Mouse (Mus musculus) inflammation-experienced regulatory T-cells, adult 6 months (primary cell): ENCODE results near the gene Phf14. TPM values are rescaled to one million over a fixed set of nuclear protein-coding genes. Genes with fewer than 3 reads are reported as not detected.
A peak's percentile ranks its signal among the peaks of the same experiment; 100 is the strongest.

Experiments
- ATAC-seq: one replicate; pipeline ENCODE4 v1.8.0; 2017
- polyA plus RNA-seq, 3 experiments: library from polyadenylated mRNA; unstranded; fragments of 100-300 nt; shearing (Covaris generic); gene quantifications; one replicate each; pipeline ENCODE4 v1.2.1; 2017

Gene Phf14
- polyA plus RNA-seq, 3 experiments from 2014 or later = 43.2 to 63.8 (median 59.4) TPM

- ATAC-seq = no peak
Measured at GRCm38 (mm10) chr6:12021480-12021879, 113.9 kb downstream of the Phf14 start.

- ATAC-seq = no peak
Measured at GRCm38 (mm10) chr6:12023395-12023794, 115.8 kb downstream of the Phf14 start.

DNA sequence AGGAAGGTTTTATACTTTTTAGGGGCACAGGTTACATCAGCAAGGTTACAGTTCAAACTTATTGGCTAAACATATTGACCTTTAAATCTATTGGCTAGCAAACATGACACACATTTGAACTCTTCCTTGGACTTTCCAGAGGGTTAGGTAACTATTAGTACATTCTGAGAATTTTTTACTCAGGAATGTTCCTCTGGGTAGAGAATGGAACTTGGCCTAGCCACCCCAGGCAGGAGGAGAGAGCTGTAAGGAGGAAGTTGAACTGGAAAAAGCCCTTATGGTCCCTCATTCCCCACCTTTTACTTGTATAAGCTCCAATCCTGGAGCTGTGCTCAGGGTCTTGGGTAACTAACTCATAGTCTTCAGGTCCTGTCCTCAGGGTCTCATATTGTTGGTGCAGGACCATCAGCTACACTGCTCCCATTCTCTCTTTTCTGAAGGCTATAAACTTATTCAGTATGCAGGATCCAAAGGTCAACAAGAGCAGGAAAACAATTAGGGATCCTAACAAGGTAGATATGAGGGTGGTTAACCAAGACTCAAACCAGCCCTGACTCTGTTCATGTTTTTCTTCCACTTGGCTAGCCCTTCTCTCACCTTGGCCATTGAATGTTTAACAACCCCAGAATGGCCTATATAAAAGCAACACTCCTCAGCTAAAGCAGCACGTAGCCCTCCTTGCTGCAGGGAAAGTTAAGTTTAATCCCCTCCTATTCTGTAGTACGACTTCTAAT, 119.4 kb downstream of the Phf14 start:
- ATAC-seq = no peak

- no peak for ATAC-seq
Measured at GRCm38 (mm10) chr6:12034561-12034960, 127.0 kb downstream of the Phf14 start.

DNA sequence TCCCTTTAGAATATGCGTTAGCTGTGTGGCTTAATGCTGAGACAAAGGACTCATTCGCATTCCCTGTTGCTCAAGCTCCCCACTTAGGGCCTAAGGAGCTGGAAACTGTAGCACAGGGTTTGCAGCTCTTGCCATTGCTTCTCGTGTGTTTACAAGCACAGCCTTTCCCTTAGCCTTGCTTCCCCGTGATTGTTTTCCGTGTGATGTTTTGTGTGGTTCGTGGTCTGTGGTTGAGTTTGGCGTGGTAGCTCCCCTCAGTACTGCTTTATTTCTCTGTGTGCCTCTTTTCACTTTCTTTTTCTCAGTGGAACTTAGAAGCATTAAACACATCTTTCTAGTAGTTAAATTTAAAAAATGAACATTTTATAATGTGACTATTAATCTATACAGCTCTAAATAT, 130.7 kb downstream of the Phf14 start:
- peak; percentile 76 for ATAC-seq

DNA sequence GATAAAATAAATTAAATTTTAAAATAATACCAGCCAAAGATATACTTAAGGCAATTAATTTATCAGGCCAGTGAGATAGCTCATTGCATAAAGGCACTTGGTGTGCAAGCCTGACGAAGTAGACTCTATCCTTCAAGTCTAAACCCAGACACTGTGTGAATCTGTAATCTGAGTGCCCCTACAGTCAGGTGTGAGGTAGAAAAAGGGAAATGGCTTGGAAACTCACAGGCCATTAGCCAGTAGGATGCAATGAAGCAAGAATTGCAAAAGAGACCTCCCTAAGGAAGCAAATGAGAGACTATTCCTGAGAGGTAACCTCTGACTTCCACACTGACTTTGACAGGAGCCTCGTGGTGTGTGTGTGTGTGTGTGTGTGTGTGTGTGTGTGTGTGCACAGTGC, 145.3 kb downstream of the Phf14 start:
- ATAC-seq = no peak

DNA sequence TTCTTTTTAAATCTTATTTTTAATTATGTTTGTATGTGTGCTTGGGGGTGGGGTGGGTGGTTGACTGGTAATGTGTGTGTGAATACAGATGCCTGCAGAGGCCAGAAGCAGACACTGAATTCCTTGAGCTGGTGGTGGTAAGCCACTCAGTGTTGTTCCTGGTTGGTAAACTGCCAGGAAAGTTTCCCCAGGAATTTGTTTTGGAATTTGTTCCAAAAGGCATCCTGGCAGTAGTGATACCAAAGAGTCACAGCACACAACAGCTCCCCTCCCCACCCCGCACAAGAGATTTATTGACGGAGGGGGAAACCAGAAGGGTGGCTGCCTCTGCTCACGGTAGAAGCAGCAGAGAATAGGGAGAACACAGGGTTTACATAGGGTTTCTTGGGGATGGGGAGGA, 146.5 kb downstream of the Phf14 start:
- no peak for ATAC-seq

GRCm38 (mm10) chr6:12058717-12059116, 151.1 kb downstream of the Phf14 start:
- ATAC-seq = no peak

- ATAC-seq = peak; percentile 32
Measured at GRCm38 (mm10) chr6:12059971-12060370, 152.4 kb downstream of the Phf14 start.

DNA sequence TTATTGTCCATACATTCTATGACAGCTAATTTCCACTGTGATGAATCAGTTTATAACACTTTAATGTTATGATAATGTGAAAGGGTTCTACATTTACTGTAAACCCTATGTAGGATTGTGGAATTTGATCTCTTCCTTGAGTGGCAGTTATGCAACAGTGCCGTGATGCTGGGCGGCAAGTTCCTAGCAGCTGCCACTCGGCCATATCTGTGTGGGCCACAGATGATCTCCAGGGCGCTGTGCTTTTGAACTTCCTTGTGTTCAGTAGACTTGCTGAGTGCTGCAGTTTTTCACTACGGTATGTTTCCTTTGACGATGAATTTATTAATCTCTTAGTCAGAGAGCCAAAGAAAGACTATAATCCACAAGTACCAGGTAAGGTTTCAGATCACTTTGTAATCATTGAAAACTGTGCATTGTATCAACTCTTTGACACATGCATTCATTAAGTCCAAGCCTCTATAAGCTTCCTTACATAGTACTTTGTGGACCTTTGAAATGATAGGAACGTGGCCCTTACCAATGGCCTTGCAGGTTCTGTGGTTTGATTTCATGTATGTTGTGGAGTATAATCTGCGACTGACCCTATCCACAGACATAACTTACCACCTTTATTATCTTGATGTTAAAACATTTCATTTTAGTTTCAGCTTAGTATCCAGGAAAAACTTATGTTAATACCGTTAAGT, 153.0 kb downstream of the Phf14 start:
- no peak for ATAC-seq

DNA sequence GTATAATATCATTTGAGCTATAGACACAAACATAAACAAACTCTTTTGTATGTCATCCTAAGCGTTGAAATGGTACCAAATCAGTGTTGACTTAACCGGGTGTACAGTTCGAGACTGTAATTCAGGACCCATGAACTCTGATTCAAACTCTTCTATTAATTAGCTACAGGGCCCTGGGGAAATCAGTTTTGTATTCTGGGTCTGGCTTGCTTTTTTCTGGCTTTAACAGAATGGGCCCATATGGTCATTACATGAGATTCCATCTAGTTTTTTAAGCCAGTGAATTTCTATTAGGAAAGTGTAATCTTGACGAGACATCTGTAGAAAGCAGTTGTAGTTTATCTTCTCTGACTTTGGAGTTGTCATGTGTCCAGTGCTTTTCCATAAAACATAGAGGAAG, 160.3 kb downstream of the Phf14 start:
- ATAC-seq = no peak

DNA sequence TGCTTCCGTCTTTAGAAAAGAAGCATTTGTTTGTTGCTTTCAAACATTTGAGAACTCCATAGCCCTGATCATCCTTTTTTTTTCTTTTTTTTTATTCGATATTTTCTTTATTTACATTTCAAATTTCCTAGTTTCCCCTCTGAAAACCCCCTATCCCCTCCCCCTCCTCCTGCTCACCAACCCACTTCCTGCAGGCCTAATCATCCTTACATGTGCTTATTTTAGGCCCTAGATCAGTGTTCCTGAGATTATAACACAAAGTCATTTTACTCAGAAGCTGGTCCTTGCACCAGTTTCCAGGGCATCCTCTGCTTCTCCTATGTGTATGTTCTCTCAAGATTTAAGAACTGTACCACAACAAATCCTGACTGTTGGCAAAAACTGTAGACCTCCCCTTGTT, 161.7 kb downstream of the Phf14 start:
- peak; percentile 61 for ATAC-seq

DNA sequence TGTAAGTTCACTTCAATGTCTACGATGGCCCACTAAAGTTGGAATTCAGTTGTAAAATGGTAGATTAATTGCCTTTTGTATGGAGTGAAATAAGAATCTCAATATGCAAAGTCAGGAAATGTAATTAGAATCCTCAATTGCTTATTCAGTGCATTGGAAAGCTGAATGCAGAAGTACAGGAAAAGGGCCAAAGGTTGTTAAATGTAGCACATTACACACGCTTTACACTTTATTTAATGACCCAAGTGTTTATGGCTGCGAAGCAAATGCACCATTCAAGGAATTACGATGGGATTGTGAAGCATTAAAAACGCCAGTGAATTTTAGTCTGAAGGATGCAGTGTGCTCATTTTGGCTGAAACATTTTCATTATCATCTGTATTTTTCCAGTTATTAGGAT, 167.0 kb downstream of the Phf14 start:
- ATAC-seq = no peak

DNA sequence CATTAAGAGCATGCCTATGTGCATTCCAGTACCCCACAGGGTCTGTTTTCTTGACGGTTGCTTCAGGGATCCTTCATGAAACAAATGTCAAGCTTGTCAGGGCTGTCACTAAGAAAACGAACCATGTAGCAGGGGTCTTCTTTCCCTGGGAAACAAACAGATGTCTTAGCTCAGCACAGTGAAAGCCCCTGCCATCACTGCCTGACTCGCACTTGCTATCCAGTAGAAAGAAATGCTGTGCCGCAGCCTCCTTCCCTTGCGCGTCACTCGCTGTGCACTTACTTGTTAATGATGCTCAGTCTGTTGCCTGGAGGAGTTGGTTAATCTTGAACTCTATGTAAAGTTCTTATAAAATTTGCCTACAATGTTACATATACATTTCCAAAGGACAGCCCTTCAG, 169.7 kb downstream of the Phf14 start:
- ATAC-seq = no peak

- no peak for ATAC-seq
Measured at GRCm38 (mm10) chr6:12077880-12078618, 170.4 kb downstream of the Phf14 start.

GRCm38 (mm10) chr6:12079260-12079659, 171.7 kb downstream of the Phf14 start:
- ATAC-seq = no peak

DNA sequence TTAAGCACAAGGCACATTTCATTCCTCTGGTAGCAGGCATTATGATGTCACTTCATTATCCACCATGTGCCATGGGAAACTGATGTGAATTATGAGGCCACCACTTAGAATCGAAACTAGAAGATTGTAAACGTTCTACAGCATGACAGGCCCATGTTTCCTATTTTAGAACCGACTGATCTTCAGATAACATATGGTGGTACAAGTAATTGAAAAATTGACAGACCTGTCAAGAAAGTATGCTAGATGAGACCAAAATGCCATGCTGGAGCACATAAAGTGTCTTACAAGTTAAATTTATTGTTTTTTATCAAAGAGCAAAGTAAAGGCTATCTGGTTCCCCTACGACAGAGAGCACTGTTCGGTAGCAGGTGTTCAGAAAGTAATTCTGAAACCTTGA, 172.8 kb downstream of the Phf14 start:
- peak; percentile 60 for ATAC-seq

GRCm38 (mm10) chr6:12081722-12082121, 174.1 kb downstream of the Phf14 start:
- ATAC-seq = peak; percentile 46

DNA sequence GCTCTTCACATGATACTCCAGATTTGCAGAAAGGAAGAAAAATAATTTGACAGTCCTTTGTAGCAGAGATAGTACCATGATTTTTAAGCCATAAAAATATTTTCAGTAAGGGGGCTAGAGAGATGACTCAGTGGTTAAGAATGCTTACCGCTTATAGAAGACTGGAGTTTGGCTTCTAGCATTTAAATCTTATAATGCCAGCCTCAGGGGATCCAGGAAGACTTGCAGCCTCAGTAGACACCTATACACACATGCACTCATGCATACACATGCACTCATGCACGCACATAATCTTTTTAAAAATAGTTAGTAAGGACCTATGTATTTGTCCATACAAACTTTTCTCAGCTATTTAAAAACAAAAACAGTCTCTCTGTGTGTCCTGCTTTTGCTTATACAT, 174.5 kb downstream of the Phf14 start:
- ATAC-seq = no peak

GRCm38 (mm10) chr6:12082531-12083216, 175.1 kb downstream of the Phf14 start:
- no peak for ATAC-seq

- no peak for ATAC-seq
Measured at GRCm38 (mm10) chr6:12084721-12085120, 177.1 kb downstream of the Phf14 start.

DNA sequence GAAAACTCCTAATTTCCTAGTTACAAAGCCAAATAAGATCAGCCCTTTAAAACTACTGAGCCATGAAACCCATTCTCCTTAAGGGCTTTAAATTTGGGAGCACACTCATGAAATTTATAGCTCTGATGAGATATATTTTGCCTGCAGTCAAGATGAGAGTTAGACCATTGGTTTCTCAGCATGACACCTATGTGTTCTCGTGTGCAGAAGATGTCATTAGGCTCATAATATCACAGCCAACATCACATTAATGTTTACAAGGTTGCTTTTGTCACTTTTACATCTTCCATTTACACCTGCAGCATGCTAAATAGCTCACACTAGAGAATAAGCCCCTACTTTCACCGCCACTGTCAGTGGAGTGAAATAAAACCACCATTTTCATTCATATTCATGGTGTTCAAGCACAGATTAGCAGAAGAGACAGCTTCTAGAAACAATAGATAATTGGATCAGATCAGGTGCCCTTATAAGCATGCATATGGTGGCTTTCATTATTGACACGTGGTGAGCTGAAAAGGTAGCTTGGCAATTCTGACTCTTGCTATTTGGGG, 181.9 kb downstream of the Phf14 start:
- ATAC-seq = no peak

GRCm38 (mm10) chr6:12095716-12096115, 188.1 kb downstream of the Phf14 start:
- ATAC-seq = peak; percentile 52
